Mouse (Mus musculus): ENCODE results near the gene Fam25c. TPM values are rescaled to one million over a fixed set of nuclear protein-coding genes. Genes with fewer than 3 reads are reported as not detected.
"Not testable (repeated sequence)": the region's sequence is repeated elsewhere in the genome, so short reads cannot be mapped to it uniquely, and the experiment has no call there.

Gene Fam25c
- total RNA-seq, 2 experiments from 2014 or later: not detected

GRCm38 (mm10) chr14:34331886-34332285, 23.3 kb downstream of the Fam25c start:
- peak; percentile 37 to 82 for DNase-seq (ENCODE audit: low spot score in 2 of 2)

- DNase-seq (ENCODE audit: low spot score in 2 of 2): peak in 1 of 2 experiments; percentile 48
Measured at GRCm38 (mm10) chr14:34330657-34331158, 24.5 kb downstream of the Fam25c start.

GRCm38 (mm10) chr14:34327618-34328017, 27.6 kb downstream of the Fam25c start:
- DNase-seq (ENCODE audit: low spot score in 2 of 2): no peak

- no peak for DNase-seq (ENCODE audit: low spot score in 2 of 2)
Measured at GRCm38 (mm10) chr14:34326606-34327005, 28.6 kb downstream of the Fam25c start.

GRCm38 (mm10) chr14:34323576-34324085, 31.6 kb downstream of the Fam25c start:
- no peak for DNase-seq (ENCODE audit: low spot score in 2 of 2)

- DNase-seq (ENCODE audit: low spot score in 2 of 2): no peak
Measured at GRCm38 (mm10) chr14:34318113-34318512, 37.1 kb downstream of the Fam25c start.

- no peak for DNase-seq (ENCODE audit: low spot score in 2 of 2)
Measured at GRCm38 (mm10) chr14:34317431-34317830, 37.8 kb downstream of the Fam25c start.

GRCm38 (mm10) chr14:34316346-34316745, 38.9 kb downstream of the Fam25c start:
- DNase-seq (ENCODE audit: low spot score in 2 of 2): no peak

GRCm38 (mm10) chr14:34314796-34315195, 40.4 kb downstream of the Fam25c start:
- no peak for DNase-seq (ENCODE audit: low spot score in 2 of 2)

GRCm38 (mm10) chr14:34314383-34314782, 40.9 kb downstream of the Fam25c start:
- not testable (repeated sequence) for DNase-seq (ENCODE audit: low spot score in 2 of 2)

GRCm38 (mm10) chr14:34313612-34314011, 41.6 kb downstream of the Fam25c start:
- DNase-seq (ENCODE audit: low spot score in 2 of 2): no peak

- no peak for DNase-seq (ENCODE audit: low spot score in 2 of 2)
Measured at GRCm38 (mm10) chr14:34312339-34313048, 42.7 kb downstream of the Fam25c start.

GRCm38 (mm10) chr14:34311691-34312090, 43.5 kb downstream of the Fam25c start:
- DNase-seq (ENCODE audit: low spot score in 2 of 2): no peak

GRCm38 (mm10) chr14:34311021-34311631, 44.1 kb downstream of the Fam25c start:
- DNase-seq (ENCODE audit: low spot score in 2 of 2): peak in 1 of 2 experiments; percentile 26

- peak; percentile 90 to 94 for DNase-seq (ENCODE audit: low spot score in 2 of 2)
Measured at GRCm38 (mm10) chr14:34310234-34310965, 44.8 kb downstream of the Fam25c start, which contains the start of the genes Shld2 and Glud1. Gene Shld2, minus strand, starts transcription at chr14:34310493. Gene Glud1, plus strand, starts transcription at chr14:34310727.

- no peak for DNase-seq (ENCODE audit: low spot score in 2 of 2)
Measured at GRCm38 (mm10) chr14:34309907-34310233, 45.4 kb downstream of the Fam25c start.

- DNase-seq (ENCODE audit: low spot score in 2 of 2): no peak
Measured at GRCm38 (mm10) chr14:34309266-34309665, 46.0 kb downstream of the Fam25c start.

- no peak for DNase-seq (ENCODE audit: low spot score in 2 of 2)
Measured at GRCm38 (mm10) chr14:34303265-34303680, 52.0 kb downstream of the Fam25c start.

GRCm38 (mm10) chr14:34302681-34303242, 52.5 kb downstream of the Fam25c start:
- DNase-seq (ENCODE audit: low spot score in 2 of 2): no peak
